Mouse (Mus musculus) ovary, adult 18-20 months (tissue): ENCODE measurements at regions not wholly inside any gene's neighbourhood (a gene's known extent, or its start where the extent isn't known, plus 50 kb on each side); places are given as distances from the start of the nearest gene placed in this dataset.
A peak's percentile ranks its signal among the peaks of the same experiment; 100 is the strongest.
"Not testable (repeated sequence)": the region's sequence is repeated elsewhere in the genome, so short reads cannot be mapped to it uniquely, and the experiment has no call there.

Source experiments
- DNase-seq: peaks from one replicate; pipeline ENCODE4 v3.0.0; 2022; ENCODE audit warnings: low spot score, mixed read lengths

- no peak for DNase-seq
Observed at GRCm38 (mm10) chr5:102123285-102123684, 53.6 kb upstream of the Wdfy3 start.

GRCm38 (mm10) chr5:102126737-102127136 lies 57.0 kb upstream of the Wdfy3 start:
- DNase-seq = no peak

GRCm38 (mm10) chr5:102147991-102148390 lies 78.3 kb upstream of the Wdfy3 start:
- no peak for DNase-seq

- peak; percentile 13 for DNase-seq
Observed at GRCm38 (mm10) chr5:102149481-102150129, 79.9 kb upstream of the Wdfy3 start.

- DNase-seq = no peak
Observed at GRCm38 (mm10) chr5:102159621-102160020, 89.9 kb upstream of the Wdfy3 start.

GRCm38 (mm10) chr5:102167981-102168380 lies 98.3 kb upstream of the Wdfy3 start:
- no peak for DNase-seq

- no peak for DNase-seq
Observed at GRCm38 (mm10) chr5:102171808-102172207, 102.1 kb upstream of the Wdfy3 start.

GRCm38 (mm10) chr5:102180250-102180649 lies 110.5 kb upstream of the Wdfy3 start:
- no peak for DNase-seq

GRCm38 (mm10) chr5:102188951-102189350 lies 119.2 kb upstream of the Wdfy3 start:
- DNase-seq = not testable (repeated sequence)

- no peak for DNase-seq
Observed at GRCm38 (mm10) chr5:102206456-102206855, 136.7 kb upstream of the Wdfy3 start.

- peak; percentile 44 for DNase-seq
Observed at GRCm38 (mm10) chr5:102206953-102207352, 137.2 kb upstream of the Wdfy3 start.

- no peak for DNase-seq
Observed at GRCm38 (mm10) chr5:102213145-102213544, 143.4 kb upstream of the Wdfy3 start.

- no peak for DNase-seq
Observed at GRCm38 (mm10) chr5:102227131-102227530, 157.4 kb upstream of the Wdfy3 start.

- DNase-seq = no peak
Observed at GRCm38 (mm10) chr5:102242614-102243013, 172.9 kb upstream of the Wdfy3 start.

- no peak for DNase-seq
Observed at GRCm38 (mm10) chr5:102244706-102245105, 175.0 kb upstream of the Wdfy3 start.

GRCm38 (mm10) chr5:102248747-102249146 lies 179.0 kb upstream of the Wdfy3 start:
- DNase-seq = no peak

GRCm38 (mm10) chr5:102251076-102251475 lies 181.4 kb upstream of the Wdfy3 start:
- DNase-seq = no peak

GRCm38 (mm10) chr5:102253786-102254185 lies 184.1 kb upstream of the Wdfy3 start:
- DNase-seq = no peak

GRCm38 (mm10) chr5:102257104-102257503 lies 187.4 kb upstream of the Wdfy3 start:
- no peak for DNase-seq

GRCm38 (mm10) chr5:102261621-102262020 lies 191.9 kb upstream of the Wdfy3 start:
- peak; percentile 18 for DNase-seq

- no peak for DNase-seq
Observed at GRCm38 (mm10) chr5:102266451-102266850, 196.7 kb upstream of the Wdfy3 start.

GRCm38 (mm10) chr5:102267150-102267549 lies 197.4 kb upstream of the Wdfy3 start:
- no peak for DNase-seq

GRCm38 (mm10) chr5:102269204-102269603 lies 199.5 kb upstream of the Wdfy3 start:
- no peak for DNase-seq

- no peak for DNase-seq
Observed at GRCm38 (mm10) chr5:102275621-102276020, 205.6 kb upstream of the Arhgap24 start.
